Mouse (Mus musculus) G1E (cell line): ENCODE results near the gene Dcun1d4. TPM values are rescaled to one million over a fixed set of nuclear protein-coding genes. Genes with fewer than 3 reads are reported as not detected.

Experiments used
- ATAC-seq: 2 replicates; pipeline ENCODE4 v1.8.0; 2016; ENCODE audit warnings: mild to moderate bottlenecking; ENCODE audit not compliant: insufficient number of reproducible peaks, poor library complexity, low FRiP score, severe bottlenecking; ENCODE audit errors: extremely low read depth
- DNase-seq: peaks from one replicate; pipeline ENCODE4 v3.0.0; 2012; ENCODE audit warnings: low spot score
- H3K27me3 ChIP-seq: 2 replicates; pipeline ENCODE4 v1.6.1; 2012; ENCODE audit warnings: mild to moderate bottlenecking, low read length, inconsistent platforms; ENCODE audit not compliant: insufficient read depth
- H3K36me3 ChIP-seq: replicated peaks from 2 replicates; pipeline ENCODE3; 2012; ENCODE audit warnings: mild to moderate bottlenecking, inconsistent platforms
- H3K4me1 ChIP-seq: 2 replicates; pipeline ENCODE4 v1.6.1; 2012; ENCODE audit warnings: low read depth, low read length, inconsistent platforms, mixed read lengths; ENCODE audit not compliant: insufficient read depth
- H3K4me3 ChIP-seq: 2 replicates; pipeline ENCODE4 v1.5.1; 2012; ENCODE audit warnings: low read depth, mild to moderate bottlenecking, inconsistent platforms, low read length, moderate library complexity, mixed read lengths
- H3K9me3 ChIP-seq: replicated peaks from 2 replicates; pipeline ENCODE4 v1.6.1; 2012; ENCODE audit warnings: inconsistent platforms
- CTCF ChIP-seq: IDR thresholded peaks from 2 replicates; pipeline ENCODE4 v1.5.1; 2012; ENCODE audit warnings: low read depth, low read length, inconsistent platforms, mixed read lengths
- GATA1 ChIP-seq: IDR thresholded peaks from 2 replicates; pipeline ENCODE4 v1.6.1; 2012; ENCODE audit warnings: borderline replicate concordance, low read length, inconsistent platforms, mixed read lengths
- GATA2 ChIP-seq: IDR thresholded peaks from 2 replicates; pipeline ENCODE4 v1.6.1; 2012; ENCODE audit warnings: low read depth, low read length, inconsistent platforms, borderline replicate concordance
- POLR2AphosphoS5 ChIP-seq: IDR thresholded peaks from 2 replicates; pipeline ENCODE4 v1.6.1; 2012; ENCODE audit warnings: low read depth, low read length, inconsistent platforms; ENCODE audit not compliant: insufficient replicate concordance
- TAL1 ChIP-seq: conservative IDR thresholded peaks from 2 replicates; pipeline ENCODE4 v1.6.1; 2012; ENCODE audit warnings: low read depth, low read length, inconsistent platforms, mixed read lengths
- polyA plus RNA-seq: library from polyadenylated mRNA; stranded (reverse); fragments of >175 nt; gene quantifications from 2 replicates; pipeline ENCODE4 v1.2.3, GENCODE M21; 2012
- total RNA-seq, 2 experiments: library from RNA; stranded (forward) in 1 of 2; stranded (reverse) in 1 of 2; fragments of 200-1000 nt in 1 of 2; fragments of >200 nt in 1 of 2; fragmentation: Nextera tagmentation in 1 of 2; gene quantifications; 2 replicates each; pipeline ENCODE4 v1.2.3; 2014 to 2017

The Dcun1d4 gene
- total and polyA plus RNA-seq, 3 experiments = 17.6 to 36.0 (median 29.9) TPM

DNA sequence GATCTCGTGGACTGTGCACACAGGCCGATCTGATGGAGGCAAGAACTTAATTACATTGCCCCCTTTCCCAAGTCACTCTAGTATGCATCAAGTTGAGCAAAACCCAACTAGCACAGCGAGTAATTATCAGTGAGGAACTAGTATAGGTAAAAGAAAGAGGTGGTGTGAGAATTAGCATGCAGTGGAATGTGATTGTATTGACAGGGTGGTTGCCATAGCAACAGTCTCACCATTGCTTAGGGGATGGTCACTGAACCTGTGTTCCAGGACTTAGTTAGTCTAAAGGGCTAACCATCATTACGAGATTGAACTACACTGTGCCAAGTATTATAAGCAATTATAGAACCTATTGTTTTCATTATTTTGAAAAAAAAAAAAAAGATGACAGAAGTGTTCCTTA lies 5.7 kb downstream of the Dcun1d4 start:
- no peak for ATAC-seq
- TF ChIP-seq TAL1 (no peak), GATA2 (no peak), CTCF (no peak), POLR2AphosphoS5 (no peak), GATA1 (no peak)
- peaks cover 25% of the 10 kb centered on the region for H3K4me1 ChIP-seq
- H3K9me3 ChIP-seq = no peaks in the 10 kb centered on the region
- peaks cover 15% of the 10 kb centered on the region for H3K27me3 ChIP-seq
- no peak overlapping the region for H3K4me3 ChIP-seq
- H3K36me3 ChIP-seq = no peaks in the 10 kb centered on the region
- DNase-seq = no peak

DNA sequence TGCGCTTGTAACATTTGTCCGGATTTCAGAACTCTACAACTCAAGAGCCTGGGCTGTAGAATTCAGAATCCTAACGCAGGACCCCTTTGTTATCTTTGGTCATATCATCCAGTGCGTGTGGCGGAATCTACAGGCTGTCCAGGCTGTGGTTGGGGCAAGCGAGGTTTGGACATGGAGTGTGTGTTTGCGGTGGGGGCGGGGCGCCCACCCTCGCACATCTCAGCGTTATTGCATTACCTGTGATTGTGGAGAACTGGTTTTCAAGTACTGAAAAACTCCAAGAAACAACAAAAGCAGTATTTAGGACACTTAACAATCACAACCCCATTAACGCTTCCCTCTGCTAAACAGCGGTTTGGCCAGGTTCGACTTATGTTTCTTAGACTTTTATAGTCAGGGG lies 9.1 kb downstream of the Dcun1d4 start:
- no peak for TF ChIP-seq TAL1
- no peak for TF ChIP-seq CTCF
- no peak for TF ChIP-seq GATA2
- TF ChIP-seq GATA1 = no peak
- no peak for TF ChIP-seq POLR2AphosphoS5
- ATAC-seq (no peak), DNase-seq (no peak)
- H3K36me3 ChIP-seq = no peaks in the 10 kb centered on the region
- H3K9me3 ChIP-seq = no peaks in the 10 kb centered on the region
- H3K27me3 ChIP-seq = no peaks in the 10 kb centered on the region
- peak overlapping the region; percentile 93 for H3K4me3 ChIP-seq
- peaks cover 28% of the 10 kb centered on the region for H3K4me1 ChIP-seq

DNA sequence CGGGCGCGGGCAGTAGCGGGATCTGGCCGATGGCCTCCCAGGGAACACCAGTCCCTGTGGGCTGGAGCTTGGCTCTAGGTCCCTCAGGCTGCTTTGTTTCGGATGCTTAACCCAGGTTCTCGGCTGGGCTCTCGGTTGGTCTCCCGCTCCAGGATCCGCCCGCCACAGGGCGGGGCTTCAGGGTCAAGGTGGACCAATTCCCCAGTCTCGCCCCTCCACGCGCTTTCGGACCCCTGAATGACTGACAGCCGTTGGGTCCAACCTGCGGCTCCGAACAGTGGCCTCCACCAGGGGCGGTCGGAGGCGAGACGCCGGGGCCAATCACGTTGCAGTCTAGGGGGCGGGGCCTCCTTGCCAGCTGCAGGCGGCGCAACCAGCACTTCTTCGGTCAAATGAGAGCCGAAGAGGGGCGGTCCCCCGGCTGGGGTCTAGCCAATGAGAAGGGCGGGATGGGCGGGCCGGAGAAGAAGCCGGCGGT lies 9.8 kb downstream of the Dcun1d4 start:
- ATAC-seq = peak; percentile 91
- DNase-seq = peak; percentile 99
- Histone ChIP-seq H3K4me1 (peaks cover 28% of the 10 kb centered on the region), H3K9me3 (no peaks in the 10 kb centered on the region), H3K4me3 (peak overlapping the region; percentile 93), H3K36me3 (no peaks in the 10 kb centered on the region), H3K27me3 (no peaks in the 10 kb centered on the region)
- TF ChIP-seq GATA2 (no peak), CTCF (no peak), GATA1 (no peak), POLR2AphosphoS5 (no peak), TAL1 (no peak)

DNA sequence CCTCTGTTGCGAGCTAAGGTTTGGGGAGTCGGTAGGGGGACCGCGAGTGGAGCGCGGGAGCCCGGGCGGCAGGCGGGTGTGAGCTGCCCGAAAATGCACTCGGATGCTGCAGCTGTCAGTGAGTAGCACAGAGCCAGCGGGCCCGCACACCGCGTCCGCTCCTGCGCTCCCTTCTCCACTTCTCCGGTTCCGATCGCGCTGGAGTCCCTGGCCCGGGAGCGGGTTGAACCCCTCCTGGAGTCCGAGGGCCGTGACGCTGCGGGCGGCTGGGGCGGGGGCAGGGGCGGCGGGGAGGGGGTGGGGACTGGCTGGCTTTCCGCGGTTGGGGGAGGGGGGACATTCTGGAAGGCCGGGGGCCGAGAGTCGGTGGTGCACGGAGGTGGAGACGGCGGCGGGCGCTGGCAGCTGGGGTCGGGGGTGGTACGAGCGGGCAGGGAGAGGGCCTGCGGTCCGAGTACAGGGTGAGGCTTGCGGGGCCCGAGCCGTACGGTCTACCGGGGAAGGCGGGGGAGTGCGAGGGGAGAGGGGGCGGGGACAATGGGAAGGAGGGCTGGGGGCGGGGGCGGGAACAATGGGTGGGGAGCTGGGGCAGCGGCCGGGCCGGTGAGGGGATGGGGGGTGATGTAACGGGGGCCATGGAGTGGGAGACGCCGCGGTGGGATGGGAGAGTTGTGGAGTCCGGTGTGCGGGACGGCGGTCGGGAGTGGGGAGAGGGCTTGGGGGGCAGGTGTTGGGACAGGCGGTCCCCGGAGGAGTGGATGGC lies 10.5 kb downstream of the Dcun1d4 start:
- peak; percentile 61 for DNase-seq
- no peak for TF ChIP-seq TAL1
- Histone ChIP-seq H3K4me3 (peak overlapping the region; percentile 93), H3K9me3 (no peaks in the 10 kb centered on the region), H3K36me3 (peaks cover 4% of the 10 kb centered on the region), H3K4me1 (peaks cover 29% of the 10 kb centered on the region), H3K27me3 (no peaks in the 10 kb centered on the region)
- ATAC-seq = no peak

DNA sequence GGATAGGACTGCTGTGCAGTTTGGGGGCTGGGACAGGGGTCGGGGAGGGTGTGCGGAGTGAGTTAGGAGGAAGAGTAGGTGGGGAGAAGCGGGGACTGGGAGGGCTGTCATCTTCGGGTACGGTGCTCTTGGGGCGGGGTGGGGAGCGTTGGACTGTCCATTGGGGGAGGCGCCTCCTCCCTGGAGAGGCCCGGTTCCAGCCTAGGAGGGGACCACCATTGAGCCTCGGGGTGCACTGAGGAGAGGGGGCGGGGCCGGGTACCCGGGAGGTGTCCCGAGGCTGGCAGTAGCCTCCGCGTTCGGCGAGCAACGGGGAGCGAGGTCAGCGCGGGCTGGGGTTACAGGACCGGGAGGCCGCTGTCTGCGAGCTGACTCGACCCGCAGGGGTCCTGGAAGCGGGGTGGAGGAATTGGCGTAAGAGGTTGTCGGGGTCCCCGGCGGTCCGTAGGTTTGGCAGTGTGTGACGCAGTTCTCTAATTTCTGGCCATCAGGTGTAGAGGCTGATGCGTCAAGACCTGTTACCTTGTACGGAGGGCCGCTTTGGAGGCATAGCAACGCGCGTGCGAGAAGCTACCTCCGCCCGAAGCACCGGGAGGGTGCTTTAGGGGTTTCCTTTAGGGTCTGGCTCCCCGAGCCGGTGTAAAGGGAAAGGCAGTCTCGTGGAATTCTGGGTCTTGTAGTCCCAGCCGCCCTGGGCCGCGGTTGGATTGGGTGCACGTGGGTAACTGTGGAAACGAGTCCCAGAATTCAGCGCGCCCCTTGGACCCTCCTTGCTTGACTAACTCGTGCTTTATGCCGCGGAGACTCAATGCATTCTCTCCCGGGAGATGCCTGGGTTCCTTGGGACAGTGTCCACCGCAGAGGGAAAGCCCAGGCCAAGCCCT lies 11.3 kb downstream of the Dcun1d4 start:
- Histone ChIP-seq H3K4me3 (peak overlapping the region; percentile 93), H3K9me3 (no peaks in the 10 kb centered on the region), H3K27me3 (no peaks in the 10 kb centered on the region), H3K4me1 (peaks cover 30% of the 10 kb centered on the region), H3K36me3 (peaks cover 8% of the 10 kb centered on the region)
- ATAC-seq (peak; percentile 69), DNase-seq (peak; percentile 74)
- TF ChIP-seq GATA1 (no peak), POLR2AphosphoS5 (no peak), TAL1 (no peak), CTCF (no peak), GATA2 (no peak)

DNA sequence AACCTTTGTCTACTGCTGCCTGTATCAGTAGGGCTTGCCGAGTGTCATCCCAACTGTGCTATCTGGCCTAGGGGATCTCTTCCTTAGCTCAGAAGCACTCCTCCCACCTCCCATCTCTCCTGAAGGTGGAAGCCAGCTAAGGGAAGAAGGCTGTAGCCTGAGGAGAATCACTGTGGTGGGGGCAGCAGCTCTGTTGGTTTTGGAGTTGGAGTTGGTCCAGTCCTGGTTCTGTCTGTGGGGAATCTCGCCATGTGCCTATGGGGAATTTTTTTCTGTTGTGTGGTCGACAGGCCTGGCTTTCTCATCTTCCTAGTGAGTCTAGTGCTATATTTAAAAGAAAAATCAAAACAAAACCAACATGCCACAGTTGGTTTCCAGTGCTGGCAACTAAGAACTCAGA lies 16.6 kb downstream of the Dcun1d4 start:
- H3K36me3 ChIP-seq = peaks cover 55% of the 10 kb centered on the region
- H3K4me3 ChIP-seq = no peak overlapping the region
- ATAC-seq = no peak
- DNase-seq = no peak
- H3K27me3 ChIP-seq = no peaks in the 10 kb centered on the region
- TF ChIP-seq POLR2AphosphoS5 (no peak), CTCF (no peak), TAL1 (no peak), GATA2 (no peak), GATA1 (no peak)
- H3K9me3 ChIP-seq = no peaks in the 10 kb centered on the region
- H3K4me1 ChIP-seq = peaks cover 47% of the 10 kb centered on the region
